Mouse (Mus musculus) G1E (cell line): Measurements from ENCODE around the gene Btbd11.

Experiments used
- CTCF ChIP-seq: IDR thresholded peaks from 2 replicates; pipeline ENCODE4 v1.5.1; 2012; ENCODE audit warnings: low read depth, low read length, inconsistent platforms, mixed read lengths
- GATA1 ChIP-seq: IDR thresholded peaks from 2 replicates; pipeline ENCODE4 v1.6.1; 2012; ENCODE audit warnings: borderline replicate concordance, low read length, inconsistent platforms, mixed read lengths
- POLR2AphosphoS5 ChIP-seq: IDR thresholded peaks from 2 replicates; pipeline ENCODE4 v1.6.1; 2012; ENCODE audit warnings: low read depth, low read length, inconsistent platforms; ENCODE audit not compliant: insufficient replicate concordance
- TAL1 ChIP-seq: conservative IDR thresholded peaks from 2 replicates; pipeline ENCODE4 v1.6.1; 2012; ENCODE audit warnings: low read depth, low read length, inconsistent platforms, mixed read lengths

DNA sequence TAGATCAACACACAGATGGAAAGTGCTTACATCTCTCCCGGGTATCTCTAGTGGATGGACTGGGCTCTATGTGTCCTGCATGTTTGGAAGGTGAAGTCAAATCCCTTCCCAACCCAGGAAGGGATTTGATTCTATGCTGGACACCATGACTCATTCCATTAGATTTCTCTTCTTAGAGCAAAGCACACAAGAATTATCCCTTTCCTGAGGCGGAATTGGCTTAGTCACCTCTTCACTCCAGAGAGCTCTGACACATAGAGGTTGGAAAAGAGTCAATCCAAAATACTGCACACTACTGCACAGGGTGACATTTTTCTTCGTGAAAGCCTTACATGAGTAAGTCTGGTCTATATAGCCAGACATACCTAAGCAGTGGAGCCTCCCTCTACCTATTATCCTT is 99.8 kb downstream of the Btbd11 start:
- TF ChIP-seq CTCF (no peak), POLR2AphosphoS5 (no peak), GATA1 (no peak), TAL1 (no peak)
